Mouse (Mus musculus): Measurements from ENCODE around the gene Zfp27. TPM values are rescaled to one million over a fixed set of nuclear protein-coding genes. Genes with fewer than 3 reads are reported as not detected.

The Zfp27 gene
- 1 to 10 TPM; 8.4 to 9.3 (median 8.6) TPM for total RNA-seq (2022)

- DNase-seq (ENCODE audit: low spot score), result peak; percentile 74
These were observed at the start of gene Zfp27 for GRCm38 (mm10) chr7:29905966-29906681. Gene Zfp27 (minus strand): TSS chr7:29906572.

- DNase-seq (ENCODE audit: low spot score), result peak; percentile 46
These were observed 48.4 kb upstream of the Zfp27 start for GRCm38 (mm10) chr7:29954731-29955130.

DNA sequence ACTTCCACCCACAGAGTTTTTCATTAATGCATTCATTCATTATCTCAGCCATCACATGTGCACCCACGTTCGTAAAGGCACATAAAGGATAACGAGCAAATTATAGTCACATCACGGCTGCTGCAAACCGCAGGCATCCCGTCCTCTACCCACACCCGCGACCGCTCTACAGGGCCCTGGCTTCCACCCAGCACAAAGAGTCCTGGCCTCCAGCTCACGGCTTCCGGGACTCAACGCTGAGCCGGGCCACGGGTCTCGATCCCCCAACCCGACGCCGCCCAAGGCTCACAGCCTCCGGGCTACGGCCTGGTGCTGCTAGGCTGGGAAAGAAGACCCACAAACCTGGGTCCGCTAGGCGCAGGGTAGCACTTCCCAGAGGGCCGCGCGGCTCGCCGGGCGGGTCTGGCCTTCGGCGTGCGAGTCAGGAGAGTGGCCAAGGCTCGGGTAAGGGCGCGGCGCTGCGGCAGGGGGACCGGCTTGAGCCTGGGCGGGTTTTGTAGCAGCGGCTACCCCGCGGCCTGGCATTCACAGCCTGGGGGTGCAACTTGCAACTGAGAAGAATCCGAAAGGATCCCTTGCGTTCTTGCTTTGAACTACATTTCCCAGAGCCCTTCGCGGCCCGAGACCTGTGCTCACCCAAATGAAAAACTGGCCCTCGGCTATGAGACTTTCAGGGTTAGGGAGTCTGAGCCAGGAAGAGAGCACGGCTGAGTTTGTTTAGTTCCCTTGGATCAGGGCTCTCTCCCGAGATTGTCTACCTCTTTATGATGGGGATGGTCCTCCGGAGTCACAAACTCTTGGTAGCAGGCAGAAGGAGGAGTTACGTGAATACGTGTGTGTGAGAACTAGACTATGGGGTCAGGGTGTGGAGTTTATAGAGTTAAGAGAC lies 47.4 kb upstream of the Zfp27 start, which contains the start of gene Zfp74:
Gene Zfp74, minus strand, starts transcription at position 577 of the 889 bp plus-strand sequence.
- peak; percentile 85 for DNase-seq (ENCODE audit: low spot score)

GRCm38 (mm10) chr7:29953086-29953485 lies 46.7 kb upstream of the Zfp27 start:
- DNase-seq (ENCODE audit: low spot score), result no peak

GRCm38 (mm10) chr7:29944201-29944600 lies 37.8 kb upstream of the Zfp27 start:
- DNase-seq (ENCODE audit: low spot score), result no peak

- no peak for DNase-seq (ENCODE audit: low spot score)
These were observed 37.3 kb upstream of the Zfp27 start for GRCm38 (mm10) chr7:29943720-29944119.

GRCm38 (mm10) chr7:29942740-29943139 lies 36.4 kb upstream of the Zfp27 start:
- no peak for DNase-seq (ENCODE audit: low spot score)

GRCm38 (mm10) chr7:29941027-29941426 lies 34.7 kb upstream of the Zfp27 start:
- no peak for DNase-seq (ENCODE audit: low spot score)

DNA sequence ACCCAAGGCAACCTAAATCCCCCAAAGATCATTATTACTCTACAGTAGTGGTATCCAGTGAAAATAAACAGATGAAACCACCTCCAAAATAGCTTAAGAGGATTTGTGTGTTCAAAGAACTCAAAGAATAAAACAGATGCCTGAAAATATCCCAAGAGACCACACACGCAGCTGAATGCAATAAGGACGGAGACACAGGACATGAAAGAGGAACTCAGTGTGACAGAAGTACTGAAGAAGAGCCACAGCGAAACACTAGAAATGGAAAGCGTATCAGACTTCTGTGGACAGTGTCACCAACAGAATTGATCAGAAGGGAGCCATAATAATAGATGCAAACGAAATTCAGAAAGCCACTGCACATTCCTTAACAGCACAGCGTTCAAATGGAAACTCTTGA lies 32.5 kb upstream of the Zfp27 start:
- no peak for DNase-seq (ENCODE audit: low spot score)

DNA sequence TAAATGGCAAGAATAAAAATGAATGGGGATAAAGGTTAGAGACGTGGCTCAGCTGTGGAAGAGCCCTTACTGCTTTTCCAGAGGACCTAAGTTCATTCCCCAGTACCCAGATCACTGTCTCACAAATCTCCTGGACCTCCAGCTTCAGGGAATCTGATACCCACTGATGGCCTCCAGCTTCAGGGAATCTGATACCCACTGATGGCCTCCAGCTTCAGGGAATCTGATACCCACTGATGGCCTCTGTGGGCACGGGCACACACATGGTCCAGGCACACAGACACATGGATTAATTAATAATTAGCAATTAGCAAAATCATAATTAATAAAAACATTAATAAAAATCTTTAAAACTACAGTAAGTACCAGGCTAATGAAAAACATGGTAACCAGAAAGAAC lies 16.4 kb upstream of the Zfp27 start:
- DNase-seq (ENCODE audit: low spot score), result no peak

- no peak for DNase-seq (ENCODE audit: low spot score)
These were observed 15.2 kb upstream of the Zfp27 start for GRCm38 (mm10) chr7:29921439-29922093.

GRCm38 (mm10) chr7:29918062-29918453 lies 11.7 kb upstream of the Zfp27 start:
- DNase-seq (ENCODE audit: low spot score), result no peak

GRCm38 (mm10) chr7:29917371-29918061 lies 11.1 kb upstream of the Zfp27 start:
- DNase-seq (ENCODE audit: low spot score), result no peak

DNA sequence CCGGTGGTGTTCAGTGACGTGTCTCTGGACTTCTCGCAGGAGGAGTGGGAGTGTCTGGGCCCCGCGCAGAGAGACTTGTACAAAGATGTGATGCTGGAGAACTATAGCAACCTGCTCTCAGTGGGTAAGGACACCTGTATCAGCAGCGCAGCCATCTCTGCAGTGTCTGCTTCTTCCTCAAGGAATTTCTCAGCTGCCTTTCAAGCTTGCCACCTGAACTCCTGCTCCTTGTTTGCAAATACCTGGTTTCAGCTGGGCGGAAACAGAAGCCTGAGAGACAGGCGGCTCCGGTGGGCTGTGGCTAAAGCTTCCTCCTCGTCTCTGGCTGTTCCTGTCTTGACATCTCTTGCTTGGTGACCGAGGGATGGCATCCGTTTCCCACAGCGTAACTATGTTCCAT lies 5.8 kb upstream of the Zfp27 start:
- no peak for DNase-seq (ENCODE audit: low spot score)

- DNase-seq (ENCODE audit: low spot score), result no peak
These were observed 3.9 kb upstream of the Zfp27 start for GRCm38 (mm10) chr7:29910252-29910651.

DNA sequence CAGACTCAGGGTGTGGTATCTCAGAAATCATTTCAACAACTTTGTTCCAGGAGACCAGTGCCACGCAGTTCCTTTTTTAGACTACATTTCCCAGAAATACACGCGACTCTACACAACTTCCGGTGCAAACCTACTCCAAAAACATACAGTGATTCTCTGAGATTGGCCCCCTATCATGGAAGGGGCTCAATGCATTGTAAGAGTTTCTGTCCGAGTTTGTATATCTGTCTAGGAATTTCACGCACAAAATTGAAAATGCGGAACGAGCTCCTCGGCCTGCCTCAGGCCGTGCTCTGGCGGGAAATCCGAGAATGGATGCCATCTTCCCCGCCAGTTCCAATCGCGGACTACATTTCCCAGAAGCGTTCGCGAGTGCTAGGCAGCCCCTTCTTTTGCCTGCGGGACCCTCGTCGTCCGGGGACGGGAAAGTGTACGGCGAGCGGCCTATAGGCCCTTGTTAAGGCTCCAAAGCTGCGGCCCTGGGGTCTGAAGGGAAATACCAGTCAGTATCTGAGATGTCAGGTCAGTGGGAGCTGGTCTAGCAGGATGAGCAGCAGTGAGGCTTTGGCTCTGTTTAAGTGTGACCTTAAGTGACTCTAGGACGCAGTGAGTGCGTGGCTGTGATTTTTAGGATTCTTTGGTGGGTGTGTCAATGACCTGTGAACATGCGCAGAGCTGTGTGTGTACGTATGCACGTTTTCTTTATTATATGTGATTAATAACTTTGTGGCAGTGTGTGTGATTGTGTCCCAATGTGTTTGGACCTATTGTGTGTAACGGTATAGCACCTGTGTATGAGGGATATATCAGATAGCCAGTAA lies 2.0 kb upstream of the Zfp27 start, which contains the start of gene Zfp383:
Gene Zfp383, plus strand, starts transcription at position 94 of the 821 bp plus-strand sequence.
- peak; percentile 86 for DNase-seq (ENCODE audit: low spot score)

DNA sequence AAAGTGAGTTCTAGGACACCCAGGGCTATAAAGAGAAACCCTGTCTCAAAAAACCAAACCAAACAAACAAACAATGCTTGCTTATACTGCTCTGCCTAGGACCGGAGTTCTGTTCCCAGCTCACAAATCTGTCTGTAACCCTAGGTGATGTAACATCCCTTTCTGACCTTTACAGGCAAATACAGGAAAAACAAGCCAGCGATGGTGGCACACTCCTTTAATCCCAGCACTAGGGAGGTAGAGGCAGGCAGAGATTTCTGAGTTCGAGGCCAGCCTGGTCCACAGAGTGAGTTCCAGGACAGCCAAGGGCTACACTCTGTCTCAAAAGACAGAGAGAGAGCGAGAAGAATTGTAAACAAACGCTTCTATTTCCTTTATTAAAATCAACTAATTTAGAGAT lies 834 bp upstream of the Zfp27 start:
- no peak for DNase-seq (ENCODE audit: low spot score)

- no peak for DNase-seq (ENCODE audit: low spot score)
These were observed 298 bp upstream of the Zfp27 start for GRCm38 (mm10) chr7:29906682-29907058.

DNA sequence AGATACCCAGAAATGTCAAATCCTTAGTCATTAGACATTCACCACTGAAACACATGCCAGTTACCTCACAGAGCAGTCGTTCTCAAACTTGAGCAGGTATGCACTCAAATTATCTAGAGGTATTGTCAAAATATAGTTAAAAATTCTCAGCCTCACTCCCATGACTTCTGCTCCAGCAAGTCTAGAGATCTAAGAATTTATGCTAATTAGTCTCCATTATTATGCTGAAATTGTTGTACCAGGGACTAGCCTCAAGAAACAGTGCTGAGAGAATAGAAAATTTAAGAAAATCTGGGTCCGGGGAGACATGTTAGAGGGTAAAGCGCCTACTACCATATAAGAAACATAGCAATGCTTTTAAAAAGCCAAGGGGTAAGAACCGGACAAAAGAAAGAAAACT lies 2.3 kb downstream of the Zfp27 start:
- no peak for DNase-seq (ENCODE audit: low spot score)

- no peak for DNase-seq (ENCODE audit: low spot score)
These were observed 8.0 kb downstream of the Zfp27 start for GRCm38 (mm10) chr7:29898351-29898750.

DNA sequence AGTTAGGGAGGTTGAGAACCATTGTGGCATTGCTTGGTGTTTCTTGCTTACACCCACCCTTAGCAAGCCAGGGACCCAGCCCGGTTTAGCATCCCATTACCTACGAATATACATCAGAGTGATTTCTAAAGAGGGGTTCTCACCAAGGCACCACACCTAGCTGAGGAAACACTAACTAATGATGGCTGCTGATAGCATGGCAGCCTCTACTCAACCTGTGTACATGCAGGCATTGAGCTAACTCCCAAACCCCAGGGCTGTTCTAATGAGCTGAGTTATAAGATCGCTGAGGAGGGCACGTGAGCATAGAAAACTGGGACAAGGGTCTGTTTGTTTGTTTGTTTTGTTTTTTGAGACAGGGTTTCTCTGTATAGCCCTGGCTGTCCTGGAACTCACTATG lies 13.6 kb downstream of the Zfp27 start:
- DNase-seq (ENCODE audit: low spot score), result no peak

Measured in heart, adult 8-10 months (tissue).